Mouse (Mus musculus): Measurements from ENCODE around the gene Tssc4. TPM values are rescaled to one million over a fixed set of nuclear protein-coding genes. Genes with fewer than 3 reads are reported as not detected.

The Tssc4 gene
- total RNA-seq, 2 experiments from 2014 or later = 32.6 to 33.9 TPM

- DNase-seq = no peak
Measured at GRCm38 (mm10) chr7:143046358-143046757, 22.7 kb upstream of the Tssc4 start.

GRCm38 (mm10) chr7:143049331-143049730 is 19.7 kb upstream of the Tssc4 start:
- no peak for DNase-seq

GRCm38 (mm10) chr7:143049841-143050816 is 18.9 kb upstream of the Tssc4 start:
- peak; percentile 75 for DNase-seq

- DNase-seq = no peak
Measured at GRCm38 (mm10) chr7:143051316-143051715, 17.7 kb upstream of the Tssc4 start.

- peak; percentile 95 for DNase-seq
Measured at GRCm38 (mm10) chr7:143052626-143053007, 16.4 kb upstream of the Tssc4 start, which contains the start of gene Cd81. TSS of gene Cd81 (plus strand) at chr7:143052739.

GRCm38 (mm10) chr7:143053008-143053899 is 15.8 kb upstream of the Tssc4 start:
- peak; percentile 83 for DNase-seq

- DNase-seq = no peak
Measured at GRCm38 (mm10) chr7:143053961-143054611, 15.0 kb upstream of the Tssc4 start.

GRCm38 (mm10) chr7:143054612-143054965 is 14.5 kb upstream of the Tssc4 start:
- DNase-seq = peak; percentile 32

- peak; percentile 42 for DNase-seq
Measured at GRCm38 (mm10) chr7:143055001-143055400, 14.0 kb upstream of the Tssc4 start.

- no peak for DNase-seq
Measured at GRCm38 (mm10) chr7:143055499-143056186, 13.4 kb upstream of the Tssc4 start.

GRCm38 (mm10) chr7:143057023-143057422 is 12.0 kb upstream of the Tssc4 start:
- DNase-seq = no peak

- no peak for DNase-seq
Measured at GRCm38 (mm10) chr7:143057667-143058220, 11.3 kb upstream of the Tssc4 start.

GRCm38 (mm10) chr7:143058221-143058697 is 10.8 kb upstream of the Tssc4 start:
- peak; percentile 64 for DNase-seq

GRCm38 (mm10) chr7:143059202-143059870 is 9.7 kb upstream of the Tssc4 start:
- peak; percentile 59 for DNase-seq

GRCm38 (mm10) chr7:143062704-143063103 is 6.3 kb upstream of the Tssc4 start:
- no peak for DNase-seq

GRCm38 (mm10) chr7:143064226-143064625 is 4.8 kb upstream of the Tssc4 start:
- no peak for DNase-seq

- DNase-seq = no peak
Measured at GRCm38 (mm10) chr7:143065692-143066091, 3.4 kb upstream of the Tssc4 start.

GRCm38 (mm10) chr7:143067469-143067868 is 1.6 kb upstream of the Tssc4 start:
- no peak for DNase-seq

GRCm38 (mm10) chr7:143067897-143068296 is 1.2 kb upstream of the Tssc4 start:
- DNase-seq = no peak

GRCm38 (mm10) chr7:143068316-143068881 is 650 bp upstream of the Tssc4 start:
- no peak for DNase-seq
